ENCODE assay signal across 32 mouse cellular contexts in the genomic region with DNA sequence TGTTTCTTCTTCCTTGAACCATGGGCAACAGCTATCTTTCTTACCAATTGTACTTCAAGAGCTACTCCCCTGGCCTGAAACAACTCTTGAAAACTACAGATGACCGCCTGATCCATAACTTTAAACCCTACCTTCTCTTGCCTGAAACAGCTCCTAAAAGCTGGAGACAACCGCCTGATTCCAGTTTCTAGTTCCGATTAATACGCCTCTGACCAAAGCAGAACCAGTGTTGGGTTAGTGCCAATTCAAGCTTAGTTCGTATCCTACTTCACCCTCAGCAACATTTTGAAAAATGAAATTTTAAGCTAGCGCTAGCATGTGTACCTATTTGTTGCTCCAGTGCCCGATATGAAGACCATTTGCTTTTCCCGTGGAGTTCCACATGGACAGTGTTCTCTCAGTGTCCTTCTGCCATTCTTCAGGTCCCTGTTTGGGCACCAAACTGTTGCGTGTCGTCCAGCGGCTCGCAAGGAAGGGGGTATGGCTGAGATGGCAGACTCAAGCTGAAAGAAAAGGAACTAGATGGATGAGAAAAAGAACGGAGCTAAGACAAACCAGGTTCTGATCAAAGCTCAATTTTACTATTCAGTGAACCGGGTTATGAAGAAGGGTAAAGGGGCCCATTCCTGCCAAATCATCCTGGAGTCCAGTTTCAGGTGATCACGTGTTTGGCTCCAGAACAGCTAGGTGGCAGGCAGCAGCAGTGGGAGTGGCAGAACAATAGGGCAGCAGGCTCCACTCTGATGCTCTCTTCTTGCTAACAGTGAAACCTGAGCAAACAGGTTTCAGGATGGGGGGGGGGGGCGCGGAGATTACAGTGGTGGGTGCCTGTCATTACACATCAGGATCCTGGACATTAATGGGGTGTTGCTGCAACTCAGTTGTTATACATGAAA. TPM values are rescaled to one million over a fixed set of nuclear protein-coding genes. Genes with fewer than 3 reads are reported as not detected.
DNase-seq lines count a peak whose midpoint lies in the region; ATAC-seq lines count a peak whose summit lies in the region.
"Had no signal": no experiment of that assay in that cellular context is flagged by ENCODE, and none has a peak within 500 bp of the region (broad histone marks: within the 10 kb centered on the region; RNA-seq: fewer than 3 reads in every experiment).

No protein-coding gene starts in this region.

- no peaks in the 10 kb centered on the region for H3K9me3 ChIP-seq in heart, embryonic 10.5 days
- no peaks in the 10 kb centered on the region for H3K9me3 ChIP-seq in intestine, embryonic 16.5 days (ENCODE audit: control insufficient read depth, low read length)
- H3K9me3 ChIP-seq in forebrain, embryonic 13.5 days (replicated peaks), result no peaks in the 10 kb centered on the region
- H3K9me3 ChIP-seq: embryonic facial prominence, embryonic 15.5 days; limb, embryonic 13.5 days; midbrain, embryonic 12.5 days; neural tube, embryonic 15.5 days had no signal

- no peak overlapping the region for H3K4me2 ChIP-seq in intestine, embryonic 16.5 days (ENCODE audit: low read depth, low read length)
- H3K4me2 ChIP-seq in forebrain, embryonic 13.5 days, result no peak overlapping the region
- H3K4me2 ChIP-seq: embryonic facial prominence, embryonic 15.5 days; limb, embryonic 13.5 days; lung, embryonic 14.5 days; midbrain, embryonic 12.5 days; neural tube, embryonic 15.5 days had no signal

- no peak overlapping the region for H3K27ac ChIP-seq in heart, embryonic 10.5 days
- peak overlapping the region; percentile 28 for H3K27ac ChIP-seq in intestine, embryonic 16.5 days (ENCODE audit: low read length)
- H3K27ac ChIP-seq in forebrain, embryonic 13.5 days, result no peak overlapping the region
- H3K27ac ChIP-seq: embryonic facial prominence, embryonic 15.5 days; hindbrain, postnatal 0 days; layer of hippocampus, adult 2 months; limb, embryonic 13.5 days; liver, embryonic 14.5 days; midbrain, embryonic 12.5 days; neural tube, embryonic 15.5 days had no signal

- intact Hi-C loops in left cerebral cortex, postnatal 4 days (cut with DNase I), result no loop called here

- 88% methylated on average over 17 of the region's 17 CpGs for WGBS in heart, embryonic 10.5 days
- 82% methylated on average over 17 of the region's 17 CpGs for WGBS in intestine, embryonic 16.5 days
- 90% methylated on average over 17 of the region's 17 CpGs for WGBS in forebrain, embryonic 13.5 days

- peak; percentile 67 for ATAC-seq in intestine, embryonic 16.5 days
- ATAC-seq in forebrain, embryonic 13.5 days, result no peak
- ATAC-seq: forebrain, embryonic 16.5 days; hindbrain, postnatal 0 days; Patski had no signal

- H3K36me3 ChIP-seq in heart, embryonic 10.5 days, result no peaks in the 10 kb centered on the region
- no peaks in the 10 kb centered on the region for H3K36me3 ChIP-seq in intestine, embryonic 16.5 days (ENCODE audit: control insufficient read depth, insufficient read depth, low read length)
- H3K36me3 ChIP-seq in forebrain, embryonic 13.5 days (ENCODE audit: poor library complexity, severe bottlenecking), result no peaks in the 10 kb centered on the region
- H3K36me3 ChIP-seq: embryonic facial prominence, embryonic 15.5 days; limb, embryonic 13.5 days; midbrain, embryonic 12.5 days; neural tube, embryonic 15.5 days had no signal

- peaks cover 8% of the 10 kb centered on the region; the same call in 1 of the 2 replicates for H3K4me1 ChIP-seq in heart, embryonic 10.5 days
- H3K4me1 ChIP-seq in intestine, embryonic 16.5 days (ENCODE audit: control insufficient read depth, insufficient read depth, low read length), result peaks cover 5% of the 10 kb centered on the region; the same call in 1 of the 2 replicates
- H3K4me1 ChIP-seq in forebrain, embryonic 13.5 days, result no peaks in the 10 kb centered on the region
- H3K4me1 ChIP-seq: embryonic facial prominence, embryonic 15.5 days; midbrain, embryonic 12.5 days; neural tube, embryonic 15.5 days had no signal

- no peak overlapping the region for H3K4me3 ChIP-seq in heart, embryonic 10.5 days
- no peak overlapping the region for H3K4me3 ChIP-seq in intestine, embryonic 16.5 days (ENCODE audit: low read length)
- no peak overlapping the region for H3K4me3 ChIP-seq in forebrain, embryonic 13.5 days
- H3K4me3 ChIP-seq: embryonic facial prominence, embryonic 15.5 days; layer of hippocampus, adult 2 months; limb, embryonic 13.5 days; midbrain, embryonic 12.5 days; neural tube, embryonic 15.5 days had no signal

- DNase-seq in heart, embryonic 10.5 days (ENCODE audit: low spot score), result peak; percentile 35
- no peak for DNase-seq in heart, adult 8-10 months (ENCODE audit: low spot score)
- DNase-seq in kidney, adult 9 months, result peak; percentile 95
- peak; percentile 81 for DNase-seq in kidney, postnatal 14 days
- DNase-seq in cerebellum, postnatal 4 days (ENCODE audit: low spot score in 2 of 2), result no peak
- DNase-seq in left cerebral cortex, postnatal 4 days, result no peak
- DNase-seq: adrenal gland, adult 2 months; cerebellum, adult 11 months; cerebellum, postnatal 10 days; gastrocnemius, postnatal 14 days; lung, embryonic 14.5 days; thymus, adult 18-20 months; thymus, postnatal 36 days had no signal

- H3K9ac ChIP-seq in intestine, embryonic 16.5 days (ENCODE audit: low read depth, low read length), result no peak overlapping the region
- no peak overlapping the region for H3K9ac ChIP-seq in forebrain, embryonic 13.5 days
- H3K9ac ChIP-seq: embryonic facial prominence, embryonic 15.5 days; limb, embryonic 13.5 days; liver, embryonic 14.5 days; lung, embryonic 14.5 days; midbrain, embryonic 12.5 days; neural tube, embryonic 15.5 days had no signal

- no peaks in the 10 kb centered on the region for H3K27me3 ChIP-seq in heart, embryonic 10.5 days (ENCODE audit: insufficient read depth, poor library complexity, severe bottlenecking)
- no peaks in the 10 kb centered on the region for H3K27me3 ChIP-seq in intestine, embryonic 16.5 days (replicated peaks; ENCODE audit: control insufficient read depth, insufficient read depth, low read length)
- no peaks in the 10 kb centered on the region for H3K27me3 ChIP-seq in forebrain, embryonic 13.5 days
- H3K27me3 ChIP-seq: embryonic facial prominence, embryonic 15.5 days; limb, embryonic 13.5 days; midbrain, embryonic 12.5 days; neural tube, embryonic 15.5 days; Patski had no signal

RNA-seq across cellular contexts. Expression of a gene that starts 26.9 kb away (rescaled TPM):
- polyA plus RNA-seq in heart, embryonic 10.5 days (2016; fragmentation: Nextera tagmentation; extraction: Ambion mirVana), result 0.05 TPM in 1 of 2 replicates, not detected in the other
- not detected for total RNA-seq in heart, adult 8-10 months (2022)
- not detected in 2 replicates for polyA plus RNA-seq in intestine, embryonic 16.5 days (2015; fragmentation: Nextera tagmentation; extraction: Ambion mirVana)
- not detected in 2 replicates for polyA plus RNA-seq in forebrain, embryonic 13.5 days (2015; fragmentation: Nextera tagmentation; extraction: Ambion mirVana)
- not detected for total RNA-seq in left cerebral cortex, postnatal 4 days (2021)
- total RNA-seq: adrenal gland, adult 2 months; adrenal gland, postnatal 4 days; ES-E14; gastrocnemius, postnatal 14 days; hematopoietic stem cell, adult 5-6 weeks; hindbrain, postnatal 0 days; layer of hippocampus, adult 2 months; layer of hippocampus, postnatal 25 days; left cerebral cortex, postnatal 10 days; megakaryocyte, adult 5-6 weeks had no signal
- polyA plus RNA-seq: adrenal gland, adult 2 months; embryonic facial prominence, embryonic 15.5 days; forebrain, embryonic 16.5 days; hindbrain, postnatal 0 days; limb, embryonic 13.5 days; liver, embryonic 14.5 days; lung, embryonic 14.5 days; midbrain, embryonic 12.5 days; neural tube, embryonic 15.5 days; Patski; stomach, embryonic 16.5 days had no signal

RNA-seq across cellular contexts. Expression of a gene that starts 30.1 kb away (rescaled TPM):
- not detected in 2 replicates for polyA plus RNA-seq in heart, embryonic 10.5 days (2016; fragmentation: Nextera tagmentation; extraction: Ambion mirVana)
- total RNA-seq in heart, adult 8-10 months (2022), result not detected
- 51.9 and 71.5 TPM in 2 replicates for polyA plus RNA-seq in intestine, embryonic 16.5 days (2015; fragmentation: Nextera tagmentation; extraction: Ambion mirVana)
- not detected in 2 replicates for polyA plus RNA-seq in forebrain, embryonic 13.5 days (2015; fragmentation: Nextera tagmentation; extraction: Ambion mirVana)
- total RNA-seq in left cerebral cortex, postnatal 4 days (2021), result not detected
- total RNA-seq: adrenal gland, adult 2 months; gastrocnemius, postnatal 14 days; hematopoietic stem cell, adult 5-6 weeks; layer of hippocampus, adult 2 months; layer of hippocampus, postnatal 25 days; left cerebral cortex, postnatal 10 days; megakaryocyte, adult 5-6 weeks had no signal
- polyA plus RNA-seq: adrenal gland, adult 2 months; forebrain, embryonic 16.5 days; heart, postnatal 0 days; limb, embryonic 13.5 days; liver, embryonic 14.5 days; lung, embryonic 14.5 days; midbrain, embryonic 12.5 days; neural tube, embryonic 15.5 days had no signal

Comparison
In these comparisons a context has a peak if more than half of its experiments do, and no peak if none do; other contexts are left out.
1. DNase-seq: peak in heart, embryonic 10.5 days (single experiment), kidney, adult 9 months (single experiment) and kidney, postnatal 14 days (single experiment); none in heart, adult 8-10 months (single experiment), cerebellum, postnatal 4 days (0 of 2) and left cerebral cortex, postnatal 4 days (single experiment).
2. RNA of a gene that starts 30.1 kb away (polyA plus RNA-seq): 51.9 to 71.5 TPM in intestine, embryonic 16.5 days; not detected in heart, embryonic 10.5 days and not detected in forebrain, embryonic 13.5 days; every median in the first group is over 10 times any median in the second.